ENCODE assay signal across 9 mouse cellular contexts in the genomic region with DNA sequence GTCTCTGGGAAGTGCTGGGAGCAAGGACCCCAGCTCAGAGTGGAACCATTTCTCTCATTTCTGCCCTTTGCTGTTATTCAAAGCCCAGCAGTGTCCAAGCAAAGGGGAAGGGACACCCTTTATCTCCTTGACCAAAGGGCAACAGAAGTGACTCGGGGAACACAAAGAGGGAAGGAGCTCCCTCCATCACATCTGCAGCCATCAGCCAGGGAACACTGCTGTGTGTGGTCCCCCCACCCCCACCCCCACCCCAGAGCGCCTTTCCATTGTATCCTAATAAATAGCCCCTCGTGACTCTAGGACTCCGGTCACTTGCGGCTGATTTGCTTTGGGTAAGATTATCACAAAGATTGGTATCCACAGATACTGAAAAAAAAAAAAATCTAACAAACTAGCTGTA. TPM values are rescaled to one million over a fixed set of nuclear protein-coding genes. Genes with fewer than 3 reads are reported as not detected.
A peak's percentile ranks its signal among the peaks of the same experiment; 100 is the strongest.
DNase-seq lines count a peak whose midpoint lies in the region; ATAC-seq lines count a peak whose summit lies in the region.
"Had no signal": no experiment of that assay in that cellular context is flagged by ENCODE, and none has a peak within 500 bp of the region (broad histone marks: within the 10 kb centered on the region; RNA-seq: fewer than 3 reads in every experiment).

No protein-coding gene starts in this region.

- peaks cover 74% of the 10 kb centered on the region for H3K4me1 ChIP-seq in hindbrain, embryonic 10.5 days (replicated peaks)
- H3K4me1 ChIP-seq in hindbrain, embryonic 16.5 days (ENCODE audit: control insufficient read depth, insufficient read depth, low read depth, low read length): peaks cover 28% of the 10 kb centered on the region
- H3K4me1 ChIP-seq in embryonic facial prominence, embryonic 15.5 days: peaks cover 29% of the 10 kb centered on the region
- peaks cover 15% of the 10 kb centered on the region for H3K4me1 ChIP-seq in limb, embryonic 11.5 days (ENCODE audit: control insufficient read depth, insufficient read depth, low read length)
- H3K4me1 ChIP-seq in neural tube, embryonic 13.5 days (replicated peaks): peaks cover 56% of the 10 kb centered on the region

- no peaks in the 10 kb centered on the region for H3K9me3 ChIP-seq in hindbrain, embryonic 10.5 days
- no peaks in the 10 kb centered on the region for H3K9me3 ChIP-seq in hindbrain, embryonic 16.5 days (ENCODE audit: control insufficient read depth, low read length)
- H3K9me3 ChIP-seq in embryonic facial prominence, embryonic 15.5 days (replicated peaks): no peaks in the 10 kb centered on the region
- H3K9me3 ChIP-seq in limb, embryonic 11.5 days (ENCODE audit: control insufficient read depth, low read length): no peaks in the 10 kb centered on the region
- H3K9me3 ChIP-seq in neural tube, embryonic 13.5 days: no peaks in the 10 kb centered on the region

- H3K4me3 ChIP-seq in hindbrain, embryonic 10.5 days: peak overlapping the region; percentile 32
- H3K4me3 ChIP-seq in hindbrain, embryonic 16.5 days (ENCODE audit: low read length): no peak overlapping the region
- H3K4me3 ChIP-seq in embryonic facial prominence, embryonic 15.5 days (replicated peaks): no peak overlapping the region
- no peak overlapping the region for H3K4me3 ChIP-seq in limb, embryonic 11.5 days (ENCODE audit: low read depth, low read length)
- H3K4me3 ChIP-seq in neural tube, embryonic 13.5 days: no peak overlapping the region

- ATAC-seq in hindbrain, embryonic 16.5 days: no peak
- no peak for ATAC-seq in embryonic facial prominence, embryonic 15.5 days (ENCODE audit: insufficient number of reproducible peaks, low FRiP score, low TSS enrichment, low read depth)
- ATAC-seq in limb, embryonic 11.5 days (ENCODE audit: insufficient number of reproducible peaks, low FRiP score, low TSS enrichment, low read depth): no peak; the same call in 1 of the 2 replicates
- ATAC-seq in neural tube, embryonic 13.5 days (ENCODE audit: low read depth): no peak
- ATAC-seq: activated CD4-positive, CD25-positive, alpha-beta regulatory T cell, adult 4 months had no signal

- peak; percentile 77 for DNase-seq in hindbrain, embryonic 10.5 days (ENCODE audit: low spot score)
- no peak for DNase-seq in limb, embryonic 11.5 days (ENCODE audit: low spot score)
- no peak for DNase-seq in cerebellum, postnatal 36 days
- no peak for DNase-seq in urinary bladder, postnatal 25 days (ENCODE audit: low spot score)
- DNase-seq in ovary, postnatal 36 days (ENCODE audit: low spot score): no peak

- H3K9ac ChIP-seq in hindbrain, embryonic 16.5 days (ENCODE audit: low read depth, low read length): no peak overlapping the region
- H3K9ac ChIP-seq in embryonic facial prominence, embryonic 15.5 days: no peak overlapping the region
- H3K9ac ChIP-seq in limb, embryonic 11.5 days (ENCODE audit: low read length): no peak overlapping the region
- peak overlapping the region; percentile 34 for H3K9ac ChIP-seq in neural tube, embryonic 13.5 days

- H3K4me2 ChIP-seq in hindbrain, embryonic 16.5 days (ENCODE audit: low read length): no peak overlapping the region
- no peak overlapping the region for H3K4me2 ChIP-seq in embryonic facial prominence, embryonic 15.5 days (replicated peaks)
- 0 out of 2 replicates have a peak overlapping the region, but pooled peaks have one; percentile 24 for H3K4me2 ChIP-seq in limb, embryonic 11.5 days (ENCODE audit: low read depth, severe bottlenecking)
- peak overlapping the region; percentile 36 for H3K4me2 ChIP-seq in neural tube, embryonic 13.5 days

- peak overlapping the region; percentile 89 for H3K27ac ChIP-seq in hindbrain, embryonic 10.5 days
- H3K27ac ChIP-seq in hindbrain, embryonic 16.5 days (ENCODE audit: low read depth, low read length): no peak overlapping the region; the same call in 1 of the 2 replicates
- H3K27ac ChIP-seq in embryonic facial prominence, embryonic 15.5 days (replicated peaks): peak overlapping the region; percentile 63; the same call in 1 of the 2 replicates
- peak overlapping the region; percentile 67; the same call in 1 of the 2 replicates for H3K27ac ChIP-seq in limb, embryonic 11.5 days (replicated peaks; ENCODE audit: low read depth, low read length)
- peak overlapping the region; percentile 83 for H3K27ac ChIP-seq in neural tube, embryonic 13.5 days (replicated peaks)

- no peaks in the 10 kb centered on the region for H3K27me3 ChIP-seq in hindbrain, embryonic 10.5 days (ENCODE audit: insufficient read depth, poor library complexity, severe bottlenecking)
- no peaks in the 10 kb centered on the region for H3K27me3 ChIP-seq in hindbrain, embryonic 16.5 days (replicated peaks; ENCODE audit: control insufficient read depth, insufficient read depth, low read length)
- H3K27me3 ChIP-seq in embryonic facial prominence, embryonic 15.5 days: no peaks in the 10 kb centered on the region
- H3K27me3 ChIP-seq in limb, embryonic 11.5 days (ENCODE audit: control insufficient read depth, insufficient read depth, low read length): no peaks in the 10 kb centered on the region
- H3K27me3 ChIP-seq in neural tube, embryonic 13.5 days: no peaks in the 10 kb centered on the region

- 7% methylated on average over 5 of the region's 5 CpGs for WGBS in hindbrain, embryonic 10.5 days
- 5% methylated on average over 5 of the region's 5 CpGs for WGBS in hindbrain, embryonic 16.5 days
- 34% methylated on average over 5 of the region's 5 CpGs for WGBS in embryonic facial prominence, embryonic 15.5 days
- WGBS in limb, embryonic 11.5 days: 12% methylated on average over 5 of the region's 5 CpGs
- WGBS in neural tube, embryonic 13.5 days: 8% methylated on average over 5 of the region's 5 CpGs

- peaks cover 61% of the 10 kb centered on the region for H3K36me3 ChIP-seq in hindbrain, embryonic 10.5 days
- H3K36me3 ChIP-seq in hindbrain, embryonic 16.5 days (ENCODE audit: control insufficient read depth, insufficient read depth, low read length): peaks cover 2% of the 10 kb centered on the region; the same call in 1 of the 2 replicates
- H3K36me3 ChIP-seq in embryonic facial prominence, embryonic 15.5 days: no peaks in the 10 kb centered on the region
- H3K36me3 ChIP-seq in limb, embryonic 11.5 days (ENCODE audit: control insufficient read depth, insufficient read depth, low read length): no peaks in the 10 kb centered on the region
- H3K36me3 ChIP-seq in neural tube, embryonic 13.5 days: peaks cover 16% of the 10 kb centered on the region; the same call in 1 of the 2 replicates

RNA-seq across cellular contexts. Expression of a gene that starts 41.3 kb away (rescaled TPM):
- polyA plus RNA-seq in hindbrain, embryonic 10.5 days (2016; fragmentation: Nextera tagmentation; extraction: Ambion mirVana): 743 and 1,096 TPM in 2 replicates
- polyA plus RNA-seq in hindbrain, embryonic 16.5 days (2015; fragmentation: Nextera tagmentation; extraction: Ambion mirVana): 1,907 and 2,195 TPM in 2 replicates
- 163 and 172 TPM in 2 replicates for polyA plus RNA-seq in embryonic facial prominence, embryonic 15.5 days (2015; fragmentation: Nextera tagmentation; extraction: Ambion mirVana)
- polyA plus RNA-seq in limb, embryonic 11.5 days (2014; fragmentation: Nextera tagmentation; extraction: Ambion mirVana): 63.2 and 72.0 TPM in 2 replicates
- polyA plus RNA-seq in neural tube, embryonic 13.5 days (2015; fragmentation: Nextera tagmentation; extraction: Ambion mirVana): 1,780 and 1,799 TPM in 2 replicates

Comparison
In these comparisons a context has a peak if more than half of its experiments do, and no peak if none do; other contexts are left out.
1. H3K4me2 ChIP-seq: peak in limb, embryonic 11.5 days (single experiment) and neural tube, embryonic 13.5 days (single experiment); none in hindbrain, embryonic 16.5 days (single experiment) and embryonic facial prominence, embryonic 15.5 days (single experiment).